Mouse (Mus musculus): ENCODE measurements around the gene Psen2. TPM values are rescaled to one million over a fixed set of nuclear protein-coding genes. Genes with fewer than 3 reads are reported as not detected.

Gene Psen2
- 43.0 and 58.1 TPM in 2 replicates for polyA plus RNA-seq (2011; ENCODE audit: insufficient read depth, insufficient read length, low replicate concordance, missing spikeins)

GRCm38 (mm10) chr1:180263364-180263997 lies at the start of gene Psen2:
Psen2 (minus strand) TSS chr1:180263438.
- no peak within 1 kb of the TSS for H3K4me3 ChIP-seq (replicated peaks; ENCODE audit: control insufficient read depth, low read depth, low read length)

GRCm38 (mm10) chr1:180312792-180313311 lies 49.6 kb upstream of the Psen2 start:
- Histone ChIP-seq H3K4me1 (ENCODE audit: control insufficient read depth, insufficient read depth, low read length) (no peaks in the 10 kb centered on the region; the same call in 1 of the 2 replicates), H3K4me3 (replicated peaks; ENCODE audit: control insufficient read depth, low read depth, low read length) (no peak overlapping the region), H3K27ac (ENCODE audit: control insufficient read depth, insufficient read depth, low read depth, low read length, poor library complexity) (no peak overlapping the region)
- TF ChIP-seq CTCF (IDR thresholded peaks at IDR 0.05; ENCODE audit: control insufficient read depth, insufficient read depth, low read length) (no peak), POLR2A (IDR thresholded peaks at IDR 0.05; ENCODE audit: borderline replicate concordance, control insufficient read depth, low read depth, low read length) (no peak)
- WGBS: 75% methylated on average over 6 of the region's 6 CpGs

More at GRCm38 (mm10) chr1:180263364-180263997, at the start of gene Psen2:
- Histone ChIP-seq H3K4me1 (ENCODE audit: control insufficient read depth, insufficient read depth, low read length) (peaks cover 11% of the 10 kb centered on the region), H3K27ac (ENCODE audit: control insufficient read depth, insufficient read depth, low read depth, low read length, poor library complexity) (peak within 1 kb of the TSS; percentile 54; the same call in 1 of the 2 replicates)
- TF ChIP-seq POLR2A (IDR thresholded peaks at IDR 0.05; ENCODE audit: borderline replicate concordance, control insufficient read depth, low read depth, low read length): no peak
- peak; percentile 56 for TF ChIP-seq CTCF (IDR thresholded peaks at IDR 0.05; ENCODE audit: control insufficient read depth, insufficient read depth, low read length)
- 14% methylated on average over 7 of the region's 7 CpGs for WGBS

- Histone ChIP-seq H3K4me3 (replicated peaks; ENCODE audit: control insufficient read depth, low read depth, low read length) (no peak overlapping the region), H3K27ac (ENCODE audit: control insufficient read depth, insufficient read depth, low read depth, low read length, poor library complexity) (no peak overlapping the region), H3K4me1 (ENCODE audit: control insufficient read depth, insufficient read depth, low read length) (no peaks in the 10 kb centered on the region; the same call in 1 of the 2 replicates)
- no peak for TF ChIP-seq POLR2A (IDR thresholded peaks at IDR 0.05; ENCODE audit: borderline replicate concordance, control insufficient read depth, low read depth, low read length)
- no peak for TF ChIP-seq CTCF (IDR thresholded peaks at IDR 0.05; ENCODE audit: control insufficient read depth, insufficient read depth, low read length)
- 68% methylated on average over 6 of the region's 6 CpGs for WGBS
Measured at GRCm38 (mm10) chr1:180312286-180312685, 49.0 kb upstream of the Psen2 start.

GRCm38 (mm10) chr1:180308897-180309296 lies 45.7 kb upstream of the Psen2 start:
- H3K4me1 ChIP-seq (ENCODE audit: control insufficient read depth, insufficient read depth, low read length): no peaks in the 10 kb centered on the region; the same call in 1 of the 2 replicates
- WGBS: 71% methylated on average over 4 of the region's 4 CpGs
- TF ChIP-seq CTCF (IDR thresholded peaks at IDR 0.05; ENCODE audit: control insufficient read depth, insufficient read depth, low read length) (no peak), POLR2A (IDR thresholded peaks at IDR 0.05; ENCODE audit: borderline replicate concordance, control insufficient read depth, low read depth, low read length) (no peak)
- H3K4me3 ChIP-seq (replicated peaks; ENCODE audit: control insufficient read depth, low read depth, low read length): no peak overlapping the region
- no peak overlapping the region for H3K27ac ChIP-seq (ENCODE audit: control insufficient read depth, insufficient read depth, low read depth, low read length, poor library complexity)

DNA sequence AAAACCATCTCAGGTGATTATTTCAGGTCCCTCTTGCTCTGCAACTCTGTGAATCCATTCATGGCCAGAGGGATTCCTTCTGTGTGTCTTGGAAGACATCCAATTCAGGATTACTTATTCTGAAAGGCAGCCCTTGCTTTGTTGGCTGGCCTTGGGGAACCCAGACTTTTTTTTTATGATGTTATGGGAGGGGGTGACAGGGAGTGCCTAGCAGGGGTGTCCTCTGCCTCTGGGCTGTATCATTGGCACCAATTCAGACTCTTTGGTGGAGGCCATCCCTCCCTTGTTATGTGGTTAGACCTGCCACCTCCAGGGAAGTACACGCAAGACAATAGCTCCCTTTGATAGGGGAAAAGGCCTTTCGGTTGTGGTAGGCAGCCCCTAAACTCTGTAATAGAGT lies 44.4 kb upstream of the Psen2 start:
- Histone ChIP-seq H3K4me3 (replicated peaks; ENCODE audit: control insufficient read depth, low read depth, low read length) (no peak overlapping the region), H3K27ac (ENCODE audit: control insufficient read depth, insufficient read depth, low read depth, low read length, poor library complexity) (no peak overlapping the region), H3K4me1 (ENCODE audit: control insufficient read depth, insufficient read depth, low read length) (no peaks in the 10 kb centered on the region; the same call in 1 of the 2 replicates)
- TF ChIP-seq POLR2A (IDR thresholded peaks at IDR 0.05; ENCODE audit: borderline replicate concordance, control insufficient read depth, low read depth, low read length) (no peak), CTCF (IDR thresholded peaks at IDR 0.05; ENCODE audit: control insufficient read depth, insufficient read depth, low read length) (no peak)
- 61% methylated on average over 2 of the region's 2 CpGs for WGBS

DNA sequence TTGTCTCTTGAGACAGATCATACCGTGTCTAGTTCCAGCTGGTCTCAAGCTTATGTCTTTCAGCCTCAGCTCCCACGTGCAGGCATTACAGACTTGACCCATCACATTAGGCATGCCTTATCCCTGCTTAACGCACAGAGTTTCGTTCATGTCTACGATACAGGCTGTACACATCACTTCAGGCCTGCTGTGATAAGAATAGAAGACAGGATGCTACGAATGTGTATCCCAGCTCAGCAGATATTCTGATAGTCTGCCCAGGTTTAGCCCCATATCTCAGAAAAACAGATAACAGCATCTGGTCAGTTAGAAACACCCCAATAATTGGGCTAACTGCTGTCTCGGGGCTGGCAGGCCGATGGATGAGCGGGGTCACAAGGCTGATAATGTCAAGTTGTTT lies 43.7 kb upstream of the Psen2 start:
- Histone ChIP-seq H3K4me3 (replicated peaks; ENCODE audit: control insufficient read depth, low read depth, low read length) (no peak overlapping the region), H3K4me1 (ENCODE audit: control insufficient read depth, insufficient read depth, low read length) (peaks cover 1% of the 10 kb centered on the region; the same call in 1 of the 2 replicates), H3K27ac (ENCODE audit: control insufficient read depth, insufficient read depth, low read depth, low read length, poor library complexity) (no peak overlapping the region)
- WGBS: 54% methylated on average over 9 of the region's 9 CpGs
- no peak for TF ChIP-seq POLR2A (IDR thresholded peaks at IDR 0.05; ENCODE audit: borderline replicate concordance, control insufficient read depth, low read depth, low read length)
- no peak for TF ChIP-seq CTCF (IDR thresholded peaks at IDR 0.05; ENCODE audit: control insufficient read depth, insufficient read depth, low read length)

DNA sequence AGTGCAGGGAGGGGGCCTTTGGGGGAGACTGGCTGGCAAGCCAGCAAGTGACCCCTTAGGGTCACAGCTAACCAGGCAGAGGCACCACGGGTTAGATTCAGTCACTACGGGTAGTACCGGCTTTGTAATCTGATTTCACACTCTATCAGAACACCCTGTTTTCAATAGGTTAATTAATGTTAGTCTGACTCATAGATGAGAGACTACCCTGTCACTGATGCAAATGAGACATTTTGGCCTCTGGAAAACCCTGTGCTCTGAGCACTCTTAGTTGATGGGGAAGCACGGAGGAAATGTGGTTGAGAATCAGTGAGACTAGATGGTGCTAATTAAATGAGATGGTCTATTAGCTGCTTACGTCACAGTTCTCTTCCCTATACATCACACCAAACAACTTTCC lies 40.4 kb upstream of the Psen2 start:
- TF ChIP-seq CTCF (IDR thresholded peaks at IDR 0.05; ENCODE audit: control insufficient read depth, insufficient read depth, low read length) (no peak), POLR2A (IDR thresholded peaks at IDR 0.05; ENCODE audit: borderline replicate concordance, control insufficient read depth, low read depth, low read length) (no peak)
- H3K27ac ChIP-seq (ENCODE audit: control insufficient read depth, insufficient read depth, low read depth, low read length, poor library complexity): no peak overlapping the region
- 74% methylated on average over 5 of the region's 5 CpGs for WGBS
- no peak overlapping the region for H3K4me3 ChIP-seq (replicated peaks; ENCODE audit: control insufficient read depth, low read depth, low read length)
- peaks cover 3% of the 10 kb centered on the region; the same call in 1 of the 2 replicates for H3K4me1 ChIP-seq (ENCODE audit: control insufficient read depth, insufficient read depth, low read length)

DNA sequence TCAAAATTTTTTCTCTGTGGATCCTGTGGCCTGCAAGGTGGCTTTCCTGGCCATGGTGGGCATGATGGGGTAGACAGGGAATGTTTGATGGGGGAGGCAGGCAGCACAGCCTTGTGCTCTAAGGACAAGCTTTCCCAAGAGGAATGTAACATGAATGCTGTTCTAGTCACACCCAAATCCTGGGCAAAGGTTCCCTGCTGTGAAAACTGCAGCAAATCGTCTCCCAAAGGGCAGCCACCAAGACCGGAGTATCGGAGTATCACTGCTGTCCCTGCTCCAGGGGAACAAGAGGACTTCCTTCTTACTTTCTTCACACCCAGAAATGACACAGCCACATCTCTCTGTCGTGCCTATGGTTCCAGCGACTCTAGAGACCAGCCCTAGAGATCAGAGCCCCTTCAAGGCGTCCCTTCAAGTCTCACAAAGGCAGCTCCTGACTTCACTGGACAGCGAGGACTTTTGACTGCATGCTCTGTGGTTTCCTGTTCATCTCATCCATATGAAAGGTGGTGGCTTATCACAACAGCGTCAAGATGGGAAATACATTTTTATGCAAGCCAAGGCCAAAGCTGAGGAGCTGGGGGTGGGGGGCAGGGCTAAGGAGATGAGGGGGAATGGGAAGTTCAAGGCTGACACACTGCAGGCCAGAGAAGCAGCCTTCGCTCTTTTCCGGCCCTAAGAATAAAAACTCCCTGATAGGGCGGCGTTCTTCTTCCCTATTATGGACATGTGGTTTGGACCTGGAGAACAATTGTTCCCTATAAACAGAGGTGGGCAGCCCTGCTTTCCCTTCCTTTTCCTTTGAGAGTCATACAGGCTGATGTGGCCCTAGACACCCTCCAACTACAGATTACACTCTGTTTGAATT lies 39.2 kb upstream of the Psen2 start:
- 17% methylated on average over 12 of the region's 12 CpGs for WGBS
- Histone ChIP-seq H3K27ac (ENCODE audit: control insufficient read depth, insufficient read depth, low read depth, low read length, poor library complexity) (peak overlapping the region; percentile 57), H3K4me3 (replicated peaks; ENCODE audit: control insufficient read depth, low read depth, low read length) (peak overlapping the region; percentile 4), H3K4me1 (ENCODE audit: control insufficient read depth, insufficient read depth, low read length) (peaks cover 3% of the 10 kb centered on the region; the same call in 1 of the 2 replicates)
- TF ChIP-seq POLR2A (IDR thresholded peaks at IDR 0.05; ENCODE audit: borderline replicate concordance, control insufficient read depth, low read depth, low read length) (no peak), CTCF (IDR thresholded peaks at IDR 0.05; ENCODE audit: control insufficient read depth, insufficient read depth, low read length) (no peak)

Data from bone marrow, adult 2 months (tissue).